Mouse (Mus musculus) stomach, embryonic 15.5 days (tissue): Measurements from ENCODE around the gene Socs7. TPM values are rescaled to one million over a fixed set of nuclear protein-coding genes. Genes with fewer than 3 reads are reported as not detected.

Experiments
- ATAC-seq: fragments of 200-750 bp; cut with Nextera tagmentation; 2 replicates; pipeline ENCODE4 v1.8.0; 2017; ENCODE audit warnings: low read depth, moderate number of reproducible peaks, moderate TSS enrichment; ENCODE audit not compliant: insufficient read depth, low FRiP score
- H3K27ac ChIP-seq: fragments of 300-500 bp; sonication (generic); 2 replicates; pipeline ENCODE4 v1.5.1; 2015; ENCODE audit warnings: mild to moderate bottlenecking, inconsistent platforms
- H3K27me3 ChIP-seq: fragments of 300-500 bp; sonication (generic); replicated peaks from 2 replicates; pipeline ENCODE4 v1.6.1; 2015; ENCODE audit warnings: inconsistent platforms
- H3K36me3 ChIP-seq: fragments of 300-500 bp; sonication (generic); 2 replicates; pipeline ENCODE4 v1.6.1; 2015; ENCODE audit warnings: inconsistent platforms
- H3K4me1 ChIP-seq: fragments of 300-500 bp; sonication (generic); 2 replicates; pipeline ENCODE4 v1.6.1; 2015; ENCODE audit warnings: inconsistent platforms
- H3K4me2 ChIP-seq: fragments of 300-500 bp; sonication (generic); 2 replicates; pipeline ENCODE4 v1.6.1; 2015; ENCODE audit warnings: mild to moderate bottlenecking, inconsistent platforms
- H3K4me3 ChIP-seq: fragments of 300-500 bp; sonication (generic); replicated peaks from 2 replicates; pipeline ENCODE4 v1.5.1; 2015; ENCODE audit warnings: inconsistent platforms
- H3K9ac ChIP-seq: fragments of 300-500 bp; sonication (generic); 2 replicates; pipeline ENCODE4 v1.6.1; 2015; ENCODE audit warnings: inconsistent platforms
- H3K9me3 ChIP-seq: fragments of 300-500 bp; sonication (generic); 2 replicates; pipeline ENCODE4 v1.6.1; 2016; ENCODE audit warnings: inconsistent platforms
- WGBS: fragments of 180-500 bp; shearing (Covaris S2); methylation state at CpG from one replicate; pipeline ENCODE4 v1.1.7; 2015; 5-methylcytosine and 5-hydroxymethylcytosine counted together
- polyA plus RNA-seq: library from polyadenylated mRNA; unstranded; fragments of >200 nt; fragmentation: Nextera tagmentation; extraction: Ambion mirVana; gene quantifications from 2 replicates; pipeline ENCODE4 v1.2.1, GENCODE M21; 2015

The Socs7 gene
- polyA plus RNA-seq, 1 experiment from 2014 or later = 3.4 TPM

GRCm38 (mm10) chr11:97439935-97440334 lies 77.6 kb downstream of the Socs7 start:
- Histone ChIP-seq H3K27ac (peak overlapping the region; percentile 90), H3K4me2 (peak overlapping the region; percentile 79), H3K36me3 (peaks cover 7% of the 10 kb centered on the region), H3K4me3 (peak overlapping the region; percentile 59), H3K4me1 (peaks cover 74% of the 10 kb centered on the region), H3K9me3 (no peaks in the 10 kb centered on the region), H3K27me3 (no peaks in the 10 kb centered on the region), H3K9ac (peak overlapping the region; percentile 53)
- ATAC-seq = peak; percentile 56; the same call in 1 of the 2 replicates
- WGBS = 1% methylated on average over 26 of the region's 37 CpGs

DNA sequence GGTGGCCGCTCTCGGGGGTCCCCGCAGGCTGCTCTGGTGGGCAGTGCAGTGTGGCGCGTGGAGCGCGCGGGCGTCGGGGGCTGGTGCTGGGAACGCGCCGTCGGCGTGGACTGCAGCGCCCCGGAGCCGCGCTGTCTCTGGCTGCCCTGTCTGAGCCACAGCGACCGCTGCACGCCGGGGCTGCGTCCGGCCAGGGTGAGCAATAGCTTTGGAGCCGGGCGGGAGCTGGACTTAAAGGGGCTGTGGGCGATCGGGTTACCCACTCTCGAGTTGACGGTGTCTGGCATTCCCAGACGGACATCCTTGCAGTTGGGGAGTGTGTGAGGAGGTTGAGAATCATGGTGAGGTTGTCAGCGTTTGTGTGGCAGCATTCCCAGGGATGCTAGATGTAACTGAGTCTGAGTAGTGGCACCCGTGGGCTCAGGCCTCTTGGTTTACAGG lies 78.1 kb downstream of the Socs7 start:
- peaks cover 12% of the 10 kb centered on the region for H3K36me3 ChIP-seq
- peak overlapping the region; percentile 53 for H3K9ac ChIP-seq
- H3K4me1 ChIP-seq = peaks cover 68% of the 10 kb centered on the region
- ATAC-seq = no peak
- H3K27me3 ChIP-seq = no peaks in the 10 kb centered on the region
- H3K4me3 ChIP-seq = peak overlapping the region; percentile 59
- H3K27ac ChIP-seq = peak overlapping the region; percentile 90
- peak overlapping the region; percentile 79 for H3K4me2 ChIP-seq
- H3K9me3 ChIP-seq = no peaks in the 10 kb centered on the region
- 2% methylated on average over 34 of the region's 34 CpGs for WGBS

DNA sequence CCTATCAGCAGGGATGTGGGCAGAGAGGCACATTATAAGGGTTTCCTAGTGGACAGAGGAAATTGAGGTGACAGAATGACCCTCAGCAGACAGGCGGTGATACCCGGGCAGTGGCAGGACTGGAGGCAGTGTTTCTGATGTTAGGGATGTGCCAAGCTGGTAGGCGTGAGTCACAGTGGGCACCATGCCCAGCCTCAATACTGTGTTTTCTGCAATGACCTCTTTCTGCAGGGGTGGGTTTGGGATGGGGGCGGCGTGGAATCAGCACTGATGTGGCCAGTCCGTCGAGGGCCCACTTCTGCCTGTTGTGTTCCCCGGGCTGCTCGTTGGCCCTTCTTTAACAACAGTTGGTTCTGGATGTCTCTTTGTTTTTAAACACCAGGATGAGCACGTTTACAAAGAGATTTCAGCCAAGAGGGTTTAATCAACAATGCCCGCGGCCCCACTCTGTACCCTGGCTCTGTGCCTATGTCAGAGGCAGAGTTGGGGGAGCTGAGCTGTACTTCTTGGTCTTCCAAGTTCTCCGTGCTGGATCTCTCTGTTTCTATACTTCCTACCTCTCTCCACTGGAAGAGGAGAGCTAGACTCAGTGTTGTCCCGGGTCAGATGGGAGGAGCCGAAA lies 78.8 kb downstream of the Socs7 start:
- H3K4me1 ChIP-seq = peaks cover 66% of the 10 kb centered on the region
- peak overlapping the region; percentile 79 for H3K4me2 ChIP-seq
- peak overlapping the region; percentile 59 for H3K4me3 ChIP-seq
- 34% methylated on average over 15 of the region's 15 CpGs for WGBS
- no peaks in the 10 kb centered on the region for H3K9me3 ChIP-seq
- H3K27ac ChIP-seq = peak overlapping the region; percentile 90
- no peaks in the 10 kb centered on the region for H3K27me3 ChIP-seq
- no peak for ATAC-seq
- H3K36me3 ChIP-seq = peaks cover 12% of the 10 kb centered on the region
- peak overlapping the region; percentile 53; the same call in 1 of the 2 replicates for H3K9ac ChIP-seq

DNA sequence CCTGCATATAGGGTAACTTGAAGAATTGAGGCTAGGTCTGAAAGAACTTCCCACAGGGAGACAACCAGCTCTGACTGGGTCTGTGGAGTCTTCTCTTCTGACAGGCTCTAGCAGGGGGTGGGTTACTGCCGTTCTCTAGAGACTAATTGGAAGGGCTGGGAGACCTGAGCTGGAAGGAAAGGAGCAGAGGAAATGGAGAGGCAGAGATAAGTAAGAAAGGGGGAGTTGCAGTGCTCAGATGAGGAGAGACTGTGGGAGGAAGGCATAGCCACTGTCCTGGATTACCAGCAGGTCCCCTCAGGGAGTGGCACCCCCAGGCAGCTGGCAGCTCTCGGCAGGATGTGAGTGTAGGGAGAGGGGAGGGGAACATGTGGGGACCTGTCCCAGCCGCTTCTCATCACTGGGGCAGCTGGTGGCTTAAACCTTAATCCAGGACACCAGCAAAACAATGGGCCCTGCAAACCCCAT lies 79.3 kb downstream of the Socs7 start:
- 7% methylated on average over 3 of the region's 3 CpGs for WGBS
- H3K4me2 ChIP-seq = peak overlapping the region; percentile 79
- peak overlapping the region; percentile 59 for H3K4me3 ChIP-seq
- peaks cover 66% of the 10 kb centered on the region for H3K4me1 ChIP-seq
- peaks cover 16% of the 10 kb centered on the region for H3K36me3 ChIP-seq
- ATAC-seq = no peak
- H3K27ac ChIP-seq = peak overlapping the region; percentile 90
- H3K27me3 ChIP-seq = no peaks in the 10 kb centered on the region
- H3K9ac ChIP-seq = no peak overlapping the region
- no peaks in the 10 kb centered on the region for H3K9me3 ChIP-seq

GRCm38 (mm10) chr11:97442891-97443675 lies 80.7 kb downstream of the Socs7 start:
- no peak overlapping the region for H3K9ac ChIP-seq
- WGBS = 80% methylated on average over 11 of the region's 11 CpGs
- H3K36me3 ChIP-seq = peaks cover 24% of the 10 kb centered on the region
- peaks cover 52% of the 10 kb centered on the region for H3K4me1 ChIP-seq
- H3K4me2 ChIP-seq = peak overlapping the region; percentile 79
- H3K27me3 ChIP-seq = no peaks in the 10 kb centered on the region
- H3K27ac ChIP-seq = no peak overlapping the region; the same call in 1 of the 2 replicates
- H3K4me3 ChIP-seq = no peak overlapping the region
- ATAC-seq = no peak
- no peaks in the 10 kb centered on the region for H3K9me3 ChIP-seq

GRCm38 (mm10) chr11:97445596-97445995 lies 83.2 kb downstream of the Socs7 start:
- 59% methylated on average over 6 of the region's 6 CpGs for WGBS
- Histone ChIP-seq H3K9me3 (no peaks in the 10 kb centered on the region), H3K27me3 (no peaks in the 10 kb centered on the region), H3K4me1 (peaks cover 52% of the 10 kb centered on the region), H3K4me2 (no peak overlapping the region), H3K27ac (no peak overlapping the region), H3K36me3 (peaks cover 32% of the 10 kb centered on the region), H3K9ac (no peak overlapping the region), H3K4me3 (no peak overlapping the region)
- ATAC-seq = no peak

DNA sequence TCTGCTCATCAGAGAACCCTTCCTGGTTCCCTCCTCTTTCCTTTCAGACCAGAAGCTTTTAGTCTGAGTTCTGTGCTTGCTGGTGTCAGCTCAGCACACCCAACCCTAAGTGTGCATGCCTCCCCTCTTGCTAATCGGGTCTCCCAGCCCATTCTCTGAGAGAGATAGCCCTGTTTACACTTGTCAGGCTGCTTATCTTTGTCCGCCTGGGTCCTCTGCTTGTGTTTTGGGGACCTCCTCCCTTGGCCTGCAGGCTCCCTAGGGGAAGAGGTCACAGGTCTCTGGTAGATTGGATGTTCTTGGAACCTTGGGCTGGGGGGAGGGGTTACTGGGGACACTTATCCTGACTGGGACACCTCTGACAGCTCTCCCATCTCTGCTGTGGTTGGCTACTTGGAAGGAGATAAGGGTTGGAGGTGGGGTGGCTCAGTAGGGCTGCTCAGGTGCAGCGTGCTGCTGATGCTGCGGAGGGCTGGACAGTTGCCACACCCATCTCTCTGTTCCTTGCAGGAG lies 83.7 kb downstream of the Socs7 start:
- Histone ChIP-seq H3K4me1 (peaks cover 52% of the 10 kb centered on the region), H3K9me3 (no peaks in the 10 kb centered on the region), H3K27ac (no peak overlapping the region), H3K9ac (no peak overlapping the region), H3K4me2 (no peak overlapping the region), H3K4me3 (no peak overlapping the region), H3K36me3 (peaks cover 32% of the 10 kb centered on the region), H3K27me3 (no peaks in the 10 kb centered on the region)
- WGBS = 55% methylated on average over 4 of the region's 4 CpGs
- ATAC-seq = peak; percentile 64

DNA sequence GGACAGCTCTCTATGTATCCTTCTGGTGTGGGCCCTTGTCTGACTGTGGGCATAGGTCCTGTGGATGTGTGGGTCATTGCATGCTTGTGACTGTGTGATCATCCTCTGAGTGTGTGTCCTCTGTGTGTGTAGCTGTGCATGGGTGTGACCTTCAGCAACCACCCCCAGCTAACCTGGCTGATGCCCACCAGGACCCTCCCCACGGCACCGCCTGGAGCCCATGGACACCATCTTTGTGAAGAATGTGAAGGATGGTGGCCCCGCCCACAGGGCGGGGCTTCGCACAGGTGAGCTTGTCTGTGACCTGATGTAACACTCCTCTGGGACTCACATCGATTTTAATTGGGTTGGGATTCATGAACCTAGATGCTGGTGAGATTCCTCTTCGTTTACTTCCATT lies 85.6 kb downstream of the Socs7 start:
- no peak overlapping the region for H3K4me2 ChIP-seq
- no peaks in the 10 kb centered on the region for H3K27me3 ChIP-seq
- ATAC-seq = no peak
- peaks cover 46% of the 10 kb centered on the region for H3K36me3 ChIP-seq
- no peak overlapping the region for H3K27ac ChIP-seq
- 76% methylated on average over 7 of the region's 7 CpGs for WGBS
- H3K9me3 ChIP-seq = no peaks in the 10 kb centered on the region
- no peak overlapping the region for H3K9ac ChIP-seq
- no peak overlapping the region for H3K4me3 ChIP-seq
- H3K4me1 ChIP-seq = peaks cover 36% of the 10 kb centered on the region

Other genes starting within 250 kb of the Socs7 start
- gene Tbx21, start 247.2 kb upstream of the Socs7 start, polyA plus RNA-seq = 0.24 TPM in 1 of 2 replicates, not detected in the other
- gene Tbkbp1, start 211.1 kb upstream of the Socs7 start, polyA plus RNA-seq = 4.1 and 5.3 TPM in 2 replicates
- 47.2 and 50.2 TPM in 2 replicates for gene Kpnb1, start 174.7 kb upstream of the Socs7 start, polyA plus RNA-seq
- 80.9 and 84.7 TPM in 2 replicates for gene Npepps, start 81.9 kb upstream of the Socs7 start, polyA plus RNA-seq
- gene Mrpl45, start 46.8 kb upstream of the Socs7 start, polyA plus RNA-seq = 41.5 and 46.4 TPM in 2 replicates
- gene Gpr179, start 10.5 kb upstream of the Socs7 start, polyA plus RNA-seq = 0.19 and 0.21 TPM in 2 replicates
- 6.1 and 6.2 TPM in 2 replicates for gene Arhgap23, start 53.0 kb downstream of the Socs7 start, polyA plus RNA-seq
- gene 4933428G20Rik, start 137.8 kb downstream of the Socs7 start, polyA plus RNA-seq = 0.71 and 0.89 TPM in 2 replicates
- 0.33 and 0.44 TPM in 2 replicates for gene Srcin1, start 213.6 kb downstream of the Socs7 start, polyA plus RNA-seq